Mouse (Mus musculus): ENCODE measurements around the gene Rpl23. TPM values are rescaled to one million over a fixed set of nuclear protein-coding genes. Genes with fewer than 3 reads are reported as not detected.

Rpl23 gene
- polyA plus RNA-seq, 1 experiment from 2014 or later, result 695 TPM

GRCm38 (mm10) chr11:97782564-97782895, 293 bp upstream of the Rpl23 start:
- Histone ChIP-seq H3K9me3 (ENCODE audit: control insufficient read depth, low read length) (no peaks in the 10 kb centered on the region), H3K4me2 (replicated peaks; ENCODE audit: low read depth, low read length) (peak overlapping the region; percentile 68), H3K27ac (ENCODE audit: low read depth, low read length) (peak overlapping the region; percentile 91; the same call in 1 of the 2 replicates), H3K27me3 (ENCODE audit: control insufficient read depth, insufficient read depth, low read length) (no peaks in the 10 kb centered on the region), H3K4me1 (ENCODE audit: control insufficient read depth, insufficient read depth, low read length) (peaks cover 15% of the 10 kb centered on the region; the same call in 1 of the 2 replicates), H3K36me3 (ENCODE audit: control insufficient read depth, insufficient read depth, low read length) (peaks cover 38% of the 10 kb centered on the region), H3K4me3 (ENCODE audit: low read length) (peak overlapping the region; percentile 94), H3K9ac (ENCODE audit: low read depth, low read length) (peak overlapping the region; percentile 98)
- 0% methylated on average over 10 of the region's 10 CpGs for WGBS
- ATAC-seq (ENCODE audit: low FRiP score, low TSS enrichment), result no peak

DNA sequence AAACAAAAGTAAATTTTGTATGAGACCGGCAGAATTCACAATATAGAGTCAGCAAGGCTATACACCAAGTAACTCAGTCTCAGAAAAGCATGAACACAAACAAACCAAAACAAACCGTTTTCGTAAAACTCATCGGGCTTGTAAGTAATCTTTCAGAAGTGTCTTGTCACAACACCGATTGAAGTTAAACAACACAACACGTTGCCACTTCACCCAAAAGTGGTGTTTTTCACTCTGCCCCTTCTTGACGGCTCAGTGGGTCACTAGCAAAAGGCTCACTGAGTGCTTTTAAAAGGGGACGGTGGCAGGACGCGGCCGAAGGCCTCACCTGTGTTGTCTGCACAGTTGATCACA, 782 bp downstream of the Rpl23 start:
- Histone ChIP-seq H3K9me3 (ENCODE audit: control insufficient read depth, low read length) (no peaks in the 10 kb centered on the region), H3K4me2 (replicated peaks; ENCODE audit: low read depth, low read length) (peak overlapping the region; percentile 59), H3K9ac (ENCODE audit: low read depth, low read length) (peak overlapping the region; percentile 98), H3K36me3 (ENCODE audit: control insufficient read depth, insufficient read depth, low read length) (peaks cover 48% of the 10 kb centered on the region), H3K4me1 (ENCODE audit: control insufficient read depth, insufficient read depth, low read length) (peaks cover 15% of the 10 kb centered on the region; the same call in 1 of the 2 replicates), H3K27me3 (ENCODE audit: control insufficient read depth, insufficient read depth, low read length) (no peaks in the 10 kb centered on the region), H3K27ac (ENCODE audit: low read depth, low read length) (peak overlapping the region; percentile 91), H3K4me3 (ENCODE audit: low read length) (peak overlapping the region; percentile 94)
- WGBS, result 1% methylated on average over 11 of the region's 11 CpGs
- ATAC-seq (ENCODE audit: low FRiP score, low TSS enrichment), result no peak

DNA sequence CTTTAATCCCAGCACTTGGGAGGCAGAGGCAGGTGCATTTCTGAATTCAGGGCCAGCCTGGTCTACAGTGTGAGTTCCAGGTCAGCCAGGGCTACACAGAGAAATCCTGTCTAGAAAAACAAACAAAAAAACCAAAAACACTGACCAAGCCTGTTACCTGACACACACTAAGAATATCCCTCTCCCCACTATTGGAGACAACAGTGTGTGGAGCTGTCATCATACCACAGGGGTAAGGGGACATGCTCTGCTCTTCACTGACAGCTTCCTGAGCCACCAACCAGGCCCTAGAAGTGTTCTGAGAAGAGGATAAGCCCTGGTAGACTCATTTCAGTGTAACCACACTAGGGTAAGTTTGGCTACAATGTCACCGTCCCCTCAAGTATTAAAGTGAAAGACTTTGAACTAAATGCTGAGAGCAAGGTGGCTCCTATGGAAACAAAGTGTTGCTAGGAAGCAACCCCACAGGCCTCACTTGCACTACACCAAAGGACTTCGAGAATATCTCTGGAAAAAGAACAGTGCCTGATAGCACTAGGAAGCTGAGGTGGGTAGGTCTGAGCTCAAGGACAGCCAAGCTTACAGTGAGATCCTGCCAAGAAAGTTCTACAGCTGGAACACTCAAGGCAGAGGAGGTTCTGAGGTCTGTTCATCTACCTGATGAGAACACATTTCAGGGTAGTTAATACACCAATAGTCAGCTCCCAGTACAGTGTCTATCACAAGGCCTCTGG, 2.1 kb downstream of the Rpl23 start:
- peak overlapping the region; percentile 59 for H3K4me2 ChIP-seq (replicated peaks; ENCODE audit: low read depth, low read length)
- peaks cover 57% of the 10 kb centered on the region for H3K36me3 ChIP-seq (ENCODE audit: control insufficient read depth, insufficient read depth, low read length)
- WGBS, result 85% methylated on average over 2 of the region's 2 CpGs
- peaks cover 15% of the 10 kb centered on the region; the same call in 1 of the 2 replicates for H3K4me1 ChIP-seq (ENCODE audit: control insufficient read depth, insufficient read depth, low read length)
- no peak overlapping the region for H3K27ac ChIP-seq (ENCODE audit: low read depth, low read length)
- peak overlapping the region; percentile 98; the same call in 1 of the 2 replicates for H3K9ac ChIP-seq (ENCODE audit: low read depth, low read length)
- H3K4me3 ChIP-seq (ENCODE audit: low read length), result peak overlapping the region; percentile 94; the same call in 1 of the 2 replicates
- no peaks in the 10 kb centered on the region for H3K9me3 ChIP-seq (ENCODE audit: control insufficient read depth, low read length)
- ATAC-seq (ENCODE audit: low FRiP score, low TSS enrichment), result no peak
- H3K27me3 ChIP-seq (ENCODE audit: control insufficient read depth, insufficient read depth, low read length), result no peaks in the 10 kb centered on the region

DNA sequence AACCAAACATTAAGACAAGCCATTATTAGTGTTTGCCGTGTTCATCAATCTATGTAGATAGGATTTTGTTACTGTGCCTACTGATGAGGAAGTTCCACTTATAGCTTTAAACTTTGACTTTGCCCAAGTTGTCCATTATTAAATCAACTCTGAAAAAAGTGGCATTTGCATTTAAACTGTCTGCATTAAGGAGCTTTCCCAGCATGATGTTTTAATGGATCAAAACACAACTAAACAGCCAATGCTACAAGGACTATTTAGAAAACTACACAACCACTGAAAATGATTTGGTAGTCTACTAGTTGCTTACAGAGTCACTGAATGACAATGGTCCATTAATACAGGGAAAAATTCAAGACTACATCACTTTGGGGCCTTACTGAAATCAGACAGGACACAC, 3.3 kb downstream of the Rpl23 start:
- Histone ChIP-seq H3K9me3 (ENCODE audit: control insufficient read depth, low read length) (no peaks in the 10 kb centered on the region), H3K4me1 (ENCODE audit: control insufficient read depth, insufficient read depth, low read length) (peaks cover 15% of the 10 kb centered on the region; the same call in 1 of the 2 replicates), H3K4me2 (replicated peaks; ENCODE audit: low read depth, low read length) (no peak overlapping the region), H3K4me3 (ENCODE audit: low read length) (no peak overlapping the region), H3K36me3 (ENCODE audit: control insufficient read depth, insufficient read depth, low read length) (peaks cover 57% of the 10 kb centered on the region), H3K27ac (ENCODE audit: low read depth, low read length) (no peak overlapping the region), H3K9ac (ENCODE audit: low read depth, low read length) (no peak overlapping the region), H3K27me3 (ENCODE audit: control insufficient read depth, insufficient read depth, low read length) (no peaks in the 10 kb centered on the region)
- ATAC-seq (ENCODE audit: low FRiP score, low TSS enrichment), result no peak
- WGBS, result 100% methylated on average over 1 of the region's 1 CpGs

- no peaks in the 10 kb centered on the region for H3K9me3 ChIP-seq (ENCODE audit: control insufficient read depth, low read length)
- no peak overlapping the region for H3K27ac ChIP-seq (ENCODE audit: low read depth, low read length)
- no peak overlapping the region for H3K9ac ChIP-seq (ENCODE audit: low read depth, low read length)
- no peak overlapping the region for H3K4me2 ChIP-seq (replicated peaks; ENCODE audit: low read depth, low read length)
- H3K4me3 ChIP-seq (ENCODE audit: low read length), result no peak overlapping the region
- ATAC-seq (ENCODE audit: low FRiP score, low TSS enrichment), result peak; percentile 10
- 45% methylated on average over 2 of the region's 2 CpGs for WGBS
- peaks cover 57% of the 10 kb centered on the region for H3K36me3 ChIP-seq (ENCODE audit: control insufficient read depth, insufficient read depth, low read length)
- peaks cover 15% of the 10 kb centered on the region; the same call in 1 of the 2 replicates for H3K4me1 ChIP-seq (ENCODE audit: control insufficient read depth, insufficient read depth, low read length)
- H3K27me3 ChIP-seq (ENCODE audit: control insufficient read depth, insufficient read depth, low read length), result no peaks in the 10 kb centered on the region
Observed at GRCm38 (mm10) chr11:97777129-97777529, 5.1 kb downstream of the Rpl23 start.

- 63% methylated on average over 5 of the region's 5 CpGs for WGBS
- peak; percentile 30 for ATAC-seq (ENCODE audit: low FRiP score, low TSS enrichment)
- H3K36me3 ChIP-seq (ENCODE audit: control insufficient read depth, insufficient read depth, low read length), result peaks cover 57% of the 10 kb centered on the region
- H3K27me3 ChIP-seq (ENCODE audit: control insufficient read depth, insufficient read depth, low read length), result no peaks in the 10 kb centered on the region
- H3K27ac ChIP-seq (ENCODE audit: low read depth, low read length), result no peak overlapping the region
- H3K9ac ChIP-seq (ENCODE audit: low read depth, low read length), result no peak overlapping the region
- no peaks in the 10 kb centered on the region for H3K9me3 ChIP-seq (ENCODE audit: control insufficient read depth, low read length)
- H3K4me1 ChIP-seq (ENCODE audit: control insufficient read depth, insufficient read depth, low read length), result peaks cover 15% of the 10 kb centered on the region; the same call in 1 of the 2 replicates
- no peak overlapping the region for H3K4me2 ChIP-seq (replicated peaks; ENCODE audit: low read depth, low read length)
- no peak overlapping the region for H3K4me3 ChIP-seq (ENCODE audit: low read length)
Observed at GRCm38 (mm10) chr11:97776497-97777128, 5.6 kb downstream of the Rpl23 start.

- 56% methylated on average over 17 of the region's 17 CpGs for WGBS
- Histone ChIP-seq H3K4me3 (ENCODE audit: low read length) (no peak within 1 kb of the TSS), H3K27ac (ENCODE audit: low read depth, low read length) (no peak within 1 kb of the TSS), H3K4me2 (replicated peaks; ENCODE audit: low read depth, low read length) (no peak within 1 kb of the TSS), H3K9ac (ENCODE audit: low read depth, low read length) (no peak within 1 kb of the TSS), H3K9me3 (ENCODE audit: control insufficient read depth, low read length) (no peaks in the 10 kb centered on the region), H3K36me3 (ENCODE audit: control insufficient read depth, insufficient read depth, low read length) (peaks cover 54% of the 10 kb centered on the region), H3K27me3 (ENCODE audit: control insufficient read depth, insufficient read depth, low read length) (no peaks in the 10 kb centered on the region), H3K4me1 (ENCODE audit: control insufficient read depth, insufficient read depth, low read length) (peaks cover 15% of the 10 kb centered on the region; the same call in 1 of the 2 replicates)
- ATAC-seq (ENCODE audit: low FRiP score, low TSS enrichment), result no peak
Observed at GRCm38 (mm10) chr11:97775808-97776496, 6.3 kb downstream of the Rpl23 start, which contains the start of gene 1700001P01Rik. Gene 1700001P01Rik, minus strand, starts transcription at chr11:97775918.

DNA sequence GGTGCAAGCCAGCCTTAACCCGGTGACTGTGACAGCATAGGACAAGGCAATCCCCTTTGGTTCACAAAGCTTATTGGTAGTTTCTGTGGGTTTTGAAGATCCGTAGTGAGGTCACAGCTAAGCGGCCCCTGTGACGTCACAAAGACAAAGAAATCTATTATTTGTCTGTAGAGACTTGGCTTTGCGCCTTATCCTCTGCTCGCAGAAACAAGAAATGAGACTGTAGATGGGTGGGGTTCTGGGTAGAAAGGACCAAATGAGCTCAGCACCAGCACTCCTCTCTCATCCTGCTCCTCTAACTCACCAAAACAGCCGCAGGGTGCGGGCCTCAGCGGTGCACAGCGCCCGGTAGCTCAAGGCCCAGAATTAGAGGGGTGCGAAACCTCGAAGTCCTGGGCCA, 7.1 kb downstream of the Rpl23 start:
- Histone ChIP-seq H3K4me3 (ENCODE audit: low read length) (no peak overlapping the region), H3K9me3 (ENCODE audit: control insufficient read depth, low read length) (no peaks in the 10 kb centered on the region), H3K27me3 (ENCODE audit: control insufficient read depth, insufficient read depth, low read length) (no peaks in the 10 kb centered on the region), H3K4me1 (ENCODE audit: control insufficient read depth, insufficient read depth, low read length) (peaks cover 8% of the 10 kb centered on the region; the same call in 1 of the 2 replicates), H3K9ac (ENCODE audit: low read depth, low read length) (no peak overlapping the region), H3K36me3 (ENCODE audit: control insufficient read depth, insufficient read depth, low read length) (peaks cover 46% of the 10 kb centered on the region), H3K4me2 (replicated peaks; ENCODE audit: low read depth, low read length) (no peak overlapping the region), H3K27ac (ENCODE audit: low read depth, low read length) (no peak overlapping the region)
- no peak for ATAC-seq (ENCODE audit: low FRiP score, low TSS enrichment)
- 87% methylated on average over 13 of the region's 13 CpGs for WGBS

All from kidney, embryonic 14.5 days (tissue).